Mouse (Mus musculus) bone marrow, adult 2 months (tissue): Measurements from ENCODE around the gene Scn3b. TPM values are rescaled to one million over a fixed set of nuclear protein-coding genes. Genes with fewer than 3 reads are reported as not detected.

Experiments used
- H3K27ac ChIP-seq: fragments of 200-500 bp; 2 replicates; pipeline ENCODE4 v1.5.1; 2012; ENCODE audit warnings: low read depth, mild to moderate bottlenecking, control low read depth, inconsistent platforms, low read length; ENCODE audit not compliant: control insufficient read depth, poor library complexity, insufficient read depth
- H3K4me1 ChIP-seq: fragments of 200-500 bp; 2 replicates; pipeline ENCODE4 v1.6.1; 2011; ENCODE audit warnings: low read length; ENCODE audit not compliant: control insufficient read depth, insufficient read depth
- H3K4me3 ChIP-seq: fragments of 200-500 bp; replicated peaks from 2 replicates; pipeline ENCODE3; 2011; ENCODE audit warnings: mild to moderate bottlenecking, low read depth, low read length, control low read depth; ENCODE audit not compliant: control insufficient read depth
- CTCF ChIP-seq: fragments of 200-500 bp; IDR thresholded peaks from 2 replicates; pipeline ENCODE4 v1.5.1; 2011; ENCODE audit warnings: low read length, control low read depth; ENCODE audit not compliant: control insufficient read depth, insufficient read depth
- POLR2A ChIP-seq: fragments of 200-500 bp; IDR thresholded peaks from 2 replicates; pipeline ENCODE4 v1.6.1; 2011; ENCODE audit warnings: low read depth, mild to moderate bottlenecking, control low read depth, low read length, borderline replicate concordance; ENCODE audit not compliant: control insufficient read depth
- WGBS: fragments of 180-500 bp; shearing (Covaris S2); methylation state at CpG from one replicate; pipeline ENCODE4 v1.1.7; 2018; 5-methylcytosine and 5-hydroxymethylcytosine counted together
- polyA plus RNA-seq: library from polyadenylated mRNA; stranded (reverse); fragments of >200 nt; gene quantifications from 2 replicates; pipeline ENCODE4 v1.2.4, GENCODE M21; 2011; ENCODE audit warnings: low replicate concordance; ENCODE audit not compliant: missing spikeins, insufficient read depth, insufficient read length

Gene Scn3b
- polyA plus RNA-seq, 1 experiment, result not detected

- no peak overlapping the region for H3K27ac ChIP-seq
- TF ChIP-seq POLR2A (no peak), CTCF (no peak)
- WGBS, result 86% methylated on average over 15 of the region's 15 CpGs
Measured at GRCm38 (mm10) chr9:40300018-40300989, 31.3 kb downstream of the Scn3b start.

GRCm38 (mm10) chr9:40301475-40301874, 32.5 kb downstream of the Scn3b start:
- Histone ChIP-seq H3K27ac (no peak overlapping the region), H3K4me3 (no peak overlapping the region), H3K4me1 (no peaks in the 10 kb centered on the region)
- TF ChIP-seq POLR2A (no peak), CTCF (no peak)
- WGBS, result 85% methylated on average over 5 of the region's 5 CpGs

More at GRCm38 (mm10) chr9:40300018-40300989, 31.3 kb downstream of the Scn3b start:
- no peak overlapping the region for H3K4me3 ChIP-seq
- H3K4me1 ChIP-seq, result no peaks in the 10 kb centered on the region

- Histone ChIP-seq H3K4me3 (no peak overlapping the region), H3K4me1 (no peaks in the 10 kb centered on the region), H3K27ac (no peak overlapping the region)
- no peak for TF ChIP-seq POLR2A
- no peak for TF ChIP-seq CTCF
- 88% methylated on average over 8 of the region's 8 CpGs for WGBS
Measured at GRCm38 (mm10) chr9:40302375-40302774, 33.4 kb downstream of the Scn3b start.

GRCm38 (mm10) chr9:40304243-40304642, 35.2 kb downstream of the Scn3b start:
- no peak overlapping the region for H3K27ac ChIP-seq

GRCm38 (mm10) chr9:40307311-40307710, 38.3 kb downstream of the Scn3b start:
- 82% methylated on average over 3 of the region's 3 CpGs for WGBS
- no peaks in the 10 kb centered on the region for H3K4me1 ChIP-seq
- H3K4me3 ChIP-seq, result no peak overlapping the region
- H3K27ac ChIP-seq, result no peak overlapping the region
- no peak for TF ChIP-seq POLR2A
- no peak for TF ChIP-seq CTCF

More at GRCm38 (mm10) chr9:40304243-40304642, 35.2 kb downstream of the Scn3b start:
- H3K4me3 ChIP-seq, result no peak overlapping the region
- WGBS, result 85% methylated on average over 8 of the region's 8 CpGs
- no peaks in the 10 kb centered on the region for H3K4me1 ChIP-seq
- TF ChIP-seq CTCF (no peak), POLR2A (no peak)

- Histone ChIP-seq H3K4me3 (no peak overlapping the region), H3K27ac (no peak overlapping the region), H3K4me1 (no peaks in the 10 kb centered on the region)
- WGBS, result 90% methylated on average over 6 of the region's 6 CpGs
- TF ChIP-seq CTCF, result no peak
- no peak for TF ChIP-seq POLR2A
Measured at GRCm38 (mm10) chr9:40309876-40310275, 40.9 kb downstream of the Scn3b start.

GRCm38 (mm10) chr9:40311813-40312212, 42.8 kb downstream of the Scn3b start:
- H3K4me1 ChIP-seq, result no peaks in the 10 kb centered on the region
- no peak overlapping the region for H3K4me3 ChIP-seq
- no peak overlapping the region for H3K27ac ChIP-seq
- no peak for TF ChIP-seq POLR2A
- TF ChIP-seq CTCF, result no peak
- 87% methylated on average over 9 of the region's 9 CpGs for WGBS

- WGBS, result 81% methylated on average over 9 of the region's 9 CpGs
- no peak overlapping the region for H3K4me3 ChIP-seq
Measured at GRCm38 (mm10) chr9:40316865-40317660, 48.0 kb downstream of the Scn3b start.

More at GRCm38 (mm10) chr9:40316865-40317660, 48.0 kb downstream of the Scn3b start:
- Histone ChIP-seq H3K27ac (no peak overlapping the region), H3K4me1 (no peaks in the 10 kb centered on the region)
- TF ChIP-seq CTCF, result no peak
- TF ChIP-seq POLR2A, result no peak
